Mouse (Mus musculus) spleen, adult 2 months (tissue): ENCODE results near the gene Coq9.

Experiments
- CTCF ChIP-seq: fragments of 200-500 bp; IDR thresholded peaks from 2 replicates; pipeline ENCODE4 v1.5.1; 2011; ENCODE audit warnings: mild to moderate bottlenecking, inconsistent platforms; ENCODE audit not compliant: insufficient read depth, insufficient read length, insufficient replicate concordance; ENCODE audit errors: extremely low read depth
- POLR2A ChIP-seq: fragments of 200-500 bp; IDR thresholded peaks from 2 replicates; pipeline ENCODE4 v1.6.1; 2011; ENCODE audit warnings: low read depth, low read length, inconsistent platforms

GRCm38 (mm10) chr8:94857011-94857345 lies 18.9 kb downstream of the Coq9 start:
- TF ChIP-seq POLR2A, result no peak
- TF ChIP-seq CTCF, result no peak
